Mouse (Mus musculus) small intestine, adult 2 months (tissue): ENCODE measurements at regions not wholly inside any gene's neighbourhood (a gene's known extent, or its start where the extent isn't known, plus 50 kb on each side); places are given as distances from the start of the nearest gene placed in this dataset.

Experiments
- CTCF ChIP-seq: fragments of 200-500 bp; IDR thresholded peaks from 2 replicates; pipeline ENCODE4 v1.5.1; 2012; ENCODE audit warnings: low read depth, mild to moderate bottlenecking, control low read depth, inconsistent platforms, low read length, moderate library complexity, mixed read lengths; ENCODE audit not compliant: insufficient replicate concordance, insufficient read length; ENCODE audit errors: extremely low read depth
- POLR2A ChIP-seq: fragments of 200-500 bp; IDR thresholded peaks from 2 replicates; pipeline ENCODE4 v1.6.1; 2012; ENCODE audit warnings: low read depth, mild to moderate bottlenecking, control low read depth, inconsistent platforms, low read length, moderate library complexity

DNA sequence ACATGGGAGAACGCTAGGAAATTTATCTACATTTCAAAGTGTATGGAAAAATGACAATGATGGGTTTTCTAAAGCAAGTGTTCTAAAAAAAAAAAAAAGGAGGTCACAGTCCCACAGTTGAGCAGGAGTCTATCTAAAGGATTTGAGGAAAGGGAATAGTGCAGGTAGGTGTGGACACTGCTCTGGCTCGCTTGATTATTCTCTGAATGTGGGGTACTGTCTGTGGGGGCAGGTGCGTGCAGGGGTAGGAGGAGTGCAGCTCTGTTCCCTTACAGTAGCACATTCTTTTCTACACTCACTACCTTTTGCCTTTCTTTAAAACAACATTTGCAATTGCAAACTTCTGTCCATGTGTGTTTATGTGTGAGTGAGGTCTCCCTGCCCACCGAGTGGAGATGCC, 263.2 kb downstream of the Serpinb8 start:
- TF ChIP-seq CTCF (no peak), POLR2A (no peak)
